Mouse (Mus musculus): ENCODE measurements around the gene Edc4.

- TF ChIP-seq CTCF (IDR thresholded peaks at IDR 0.05; ENCODE audit: borderline replicate concordance, control insufficient read depth, extremely low read depth, insufficient read depth, low read length, poor library complexity) (peak; percentile 89), POLR2A (IDR thresholded peaks at IDR 0.05; ENCODE audit: control insufficient read depth, extremely low read depth, insufficient read depth, low read length, poor library complexity) (no peak)
Measured at GRCm38 (mm10) chr8:105930602-105931001, 49.9 kb downstream of the Edc4 start.

Data from thymus, adult 2 months (tissue).